Mouse (Mus musculus) cortical plate, adult 2 months (tissue): ENCODE data around the gene Gprin3.

Source experiments
- CTCF ChIP-seq: fragments of 200-500 bp; IDR thresholded peaks from 2 replicates; pipeline ENCODE4 v1.5.1; 2011; ENCODE audit warnings: mild to moderate bottlenecking, control low read depth, low read length; ENCODE audit not compliant: insufficient read depth; ENCODE audit errors: extremely low read depth
- POLR2A ChIP-seq: fragments of 200-500 bp; IDR thresholded peaks from 2 replicates; pipeline ENCODE4 v1.6.1; 2011; ENCODE audit warnings: mild to moderate bottlenecking, low read length, control low read depth; ENCODE audit not compliant: insufficient read depth; ENCODE audit errors: extremely low read depth

DNA sequence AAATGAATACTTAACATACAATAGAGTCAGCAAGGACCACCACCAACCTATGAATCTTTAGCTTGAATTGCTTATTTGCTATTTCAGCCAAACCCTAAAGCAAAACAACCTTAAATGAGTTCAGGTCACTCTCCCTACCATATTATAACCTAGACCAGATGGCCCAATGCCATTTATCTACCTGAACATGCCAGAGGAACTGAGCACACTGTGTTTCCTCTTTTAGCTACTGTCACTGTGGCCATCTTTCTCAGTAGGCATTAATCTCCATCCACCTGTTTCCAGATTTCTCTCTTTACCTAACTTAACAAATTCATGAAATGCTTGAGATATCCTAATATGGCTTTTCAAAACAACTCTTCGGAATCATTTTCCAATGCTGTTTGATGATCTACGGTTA is 114.9 kb downstream of the Gprin3 start:
- TF ChIP-seq POLR2A (no peak), CTCF (no peak)
